Mouse (Mus musculus): ENCODE measurements at regions not wholly inside any gene's neighbourhood (a gene's known extent, or its start where the extent isn't known, plus 50 kb on each side); places are given as distances from the start of the nearest gene placed in this dataset.
A peak's percentile ranks its signal among the peaks of the same experiment; 100 is the strongest.

GRCm38 (mm10) chr10:37323689-37324088 lies 185.0 kb upstream of the Marcks start:
- H3K27ac ChIP-seq (ENCODE audit: control insufficient read depth, insufficient read depth, low read length): no peak overlapping the region
- H3K4me3 ChIP-seq (ENCODE audit: control insufficient read depth, insufficient read depth, low read length): no peak overlapping the region
- peak; percentile 46 for DNase-seq
- no peaks in the 10 kb centered on the region for H3K27me3 ChIP-seq (ENCODE audit: control insufficient read depth, insufficient read depth, low read length)
- H3K4me1 ChIP-seq (replicated peaks; ENCODE audit: control insufficient read depth, insufficient read depth, low read length): peaks cover 13% of the 10 kb centered on the region
- WGBS: 0% methylated on average over 1 of the region's 1 CpGs
- TF ChIP-seq CTCF (IDR thresholded peaks at IDR 0.05; ENCODE audit: borderline replicate concordance, control insufficient read depth, extremely low read depth, insufficient read depth, low read length, poor library complexity): no peak
- TF ChIP-seq POLR2A (IDR thresholded peaks at IDR 0.05; ENCODE audit: control insufficient read depth, extremely low read depth, insufficient read depth, low read length, poor library complexity): no peak
- H3K36me3 ChIP-seq (ENCODE audit: control insufficient read depth, insufficient read depth, low read length): no peaks in the 10 kb centered on the region

GRCm38 (mm10) chr10:37322809-37323208 lies 184.1 kb upstream of the Marcks start:
- H3K4me3 ChIP-seq (ENCODE audit: control insufficient read depth, insufficient read depth, low read length): no peak overlapping the region
- no peaks in the 10 kb centered on the region for H3K36me3 ChIP-seq (ENCODE audit: control insufficient read depth, insufficient read depth, low read length)
- peaks cover 13% of the 10 kb centered on the region for H3K4me1 ChIP-seq (replicated peaks; ENCODE audit: control insufficient read depth, insufficient read depth, low read length)
- no peaks in the 10 kb centered on the region for H3K27me3 ChIP-seq (ENCODE audit: control insufficient read depth, insufficient read depth, low read length)
- TF ChIP-seq POLR2A (IDR thresholded peaks at IDR 0.05; ENCODE audit: control insufficient read depth, extremely low read depth, insufficient read depth, low read length, poor library complexity): no peak
- no peak for DNase-seq
- no peak overlapping the region for H3K27ac ChIP-seq (ENCODE audit: control insufficient read depth, insufficient read depth, low read length)
- 88% methylated on average over 1 of the region's 1 CpGs for WGBS

- 67% methylated on average over 5 of the region's 5 CpGs for WGBS
- peaks cover 12% of the 10 kb centered on the region for H3K4me1 ChIP-seq (replicated peaks; ENCODE audit: control insufficient read depth, insufficient read depth, low read length)
- no peak overlapping the region for H3K27ac ChIP-seq (ENCODE audit: control insufficient read depth, insufficient read depth, low read length)
- no peak for DNase-seq
- no peaks in the 10 kb centered on the region for H3K36me3 ChIP-seq (ENCODE audit: control insufficient read depth, insufficient read depth, low read length)
- no peak overlapping the region for H3K4me3 ChIP-seq (ENCODE audit: control insufficient read depth, insufficient read depth, low read length)
- TF ChIP-seq POLR2A (IDR thresholded peaks at IDR 0.05; ENCODE audit: control insufficient read depth, extremely low read depth, insufficient read depth, low read length, poor library complexity): no peak
- no peak for TF ChIP-seq CTCF (IDR thresholded peaks at IDR 0.05; ENCODE audit: borderline replicate concordance, control insufficient read depth, extremely low read depth, insufficient read depth, low read length, poor library complexity)
- no peaks in the 10 kb centered on the region for H3K27me3 ChIP-seq (ENCODE audit: control insufficient read depth, insufficient read depth, low read length)
These were observed 183.6 kb upstream of the Marcks start for GRCm38 (mm10) chr10:37322310-37322709.

GRCm38 (mm10) chr10:37321171-37321570 lies 182.5 kb upstream of the Marcks start:
- H3K4me3 ChIP-seq (ENCODE audit: control insufficient read depth, insufficient read depth, low read length): no peak overlapping the region
- peaks cover 9% of the 10 kb centered on the region for H3K4me1 ChIP-seq (replicated peaks; ENCODE audit: control insufficient read depth, insufficient read depth, low read length)
- 50% methylated on average over 3 of the region's 3 CpGs for WGBS
- H3K27me3 ChIP-seq (ENCODE audit: control insufficient read depth, insufficient read depth, low read length): no peaks in the 10 kb centered on the region
- TF ChIP-seq CTCF (IDR thresholded peaks at IDR 0.05; ENCODE audit: borderline replicate concordance, control insufficient read depth, extremely low read depth, insufficient read depth, low read length, poor library complexity) (no peak), POLR2A (IDR thresholded peaks at IDR 0.05; ENCODE audit: control insufficient read depth, extremely low read depth, insufficient read depth, low read length, poor library complexity) (no peak)
- H3K36me3 ChIP-seq (ENCODE audit: control insufficient read depth, insufficient read depth, low read length): no peaks in the 10 kb centered on the region
- DNase-seq: no peak
- no peak overlapping the region for H3K27ac ChIP-seq (ENCODE audit: control insufficient read depth, insufficient read depth, low read length)

- no peak overlapping the region for H3K27ac ChIP-seq (ENCODE audit: control insufficient read depth, insufficient read depth, low read length)
- DNase-seq: no peak
- H3K27me3 ChIP-seq (ENCODE audit: control insufficient read depth, insufficient read depth, low read length): no peaks in the 10 kb centered on the region
- peaks cover 9% of the 10 kb centered on the region for H3K4me1 ChIP-seq (replicated peaks; ENCODE audit: control insufficient read depth, insufficient read depth, low read length)
- 96% methylated on average over 8 of the region's 8 CpGs for WGBS
- H3K4me3 ChIP-seq (ENCODE audit: control insufficient read depth, insufficient read depth, low read length): no peak overlapping the region
- TF ChIP-seq POLR2A (IDR thresholded peaks at IDR 0.05; ENCODE audit: control insufficient read depth, extremely low read depth, insufficient read depth, low read length, poor library complexity): no peak
- TF ChIP-seq CTCF (IDR thresholded peaks at IDR 0.05; ENCODE audit: borderline replicate concordance, control insufficient read depth, extremely low read depth, insufficient read depth, low read length, poor library complexity): no peak
- no peaks in the 10 kb centered on the region for H3K36me3 ChIP-seq (ENCODE audit: control insufficient read depth, insufficient read depth, low read length)
These were observed 181.2 kb upstream of the Marcks start for GRCm38 (mm10) chr10:37319746-37320430.

- Histone ChIP-seq H3K36me3 (ENCODE audit: control insufficient read depth, insufficient read depth, low read length) (no peaks in the 10 kb centered on the region), H3K4me3 (ENCODE audit: control insufficient read depth, insufficient read depth, low read length) (no peak overlapping the region), H3K27ac (ENCODE audit: control insufficient read depth, insufficient read depth, low read length) (no peak overlapping the region), H3K27me3 (ENCODE audit: control insufficient read depth, insufficient read depth, low read length) (no peaks in the 10 kb centered on the region), H3K4me1 (replicated peaks; ENCODE audit: control insufficient read depth, insufficient read depth, low read length) (no peaks in the 10 kb centered on the region)
- no peak for TF ChIP-seq CTCF (IDR thresholded peaks at IDR 0.05; ENCODE audit: borderline replicate concordance, control insufficient read depth, extremely low read depth, insufficient read depth, low read length, poor library complexity)
- no peak for TF ChIP-seq POLR2A (IDR thresholded peaks at IDR 0.05; ENCODE audit: control insufficient read depth, extremely low read depth, insufficient read depth, low read length, poor library complexity)
- WGBS: 94% methylated on average over 3 of the region's 3 CpGs
- no peak for DNase-seq
These were observed 178.0 kb upstream of the Marcks start for GRCm38 (mm10) chr10:37316701-37317100.

GRCm38 (mm10) chr10:37315804-37316203 lies 177.1 kb upstream of the Marcks start:
- no peak for TF ChIP-seq POLR2A (IDR thresholded peaks at IDR 0.05; ENCODE audit: control insufficient read depth, extremely low read depth, insufficient read depth, low read length, poor library complexity)
- DNase-seq: no peak
- WGBS: 82% methylated on average over 1 of the region's 1 CpGs
- Histone ChIP-seq H3K4me3 (ENCODE audit: control insufficient read depth, insufficient read depth, low read length) (no peak overlapping the region), H3K4me1 (replicated peaks; ENCODE audit: control insufficient read depth, insufficient read depth, low read length) (no peaks in the 10 kb centered on the region), H3K27ac (ENCODE audit: control insufficient read depth, insufficient read depth, low read length) (no peak overlapping the region), H3K36me3 (ENCODE audit: control insufficient read depth, insufficient read depth, low read length) (no peaks in the 10 kb centered on the region), H3K27me3 (ENCODE audit: control insufficient read depth, insufficient read depth, low read length) (no peaks in the 10 kb centered on the region)

All from thymus, adult 2 months (tissue).